Mouse (Mus musculus): ENCODE measurements around the gene Gid8. TPM values are rescaled to one million over a fixed set of nuclear protein-coding genes. Genes with fewer than 3 reads are reported as not detected.

The Gid8 gene
- total and polyA plus RNA-seq, 3 experiments = 15.6 to 44.1 (median 32.1) TPM

- H3K9me3 ChIP-seq (replicated peaks; ENCODE audit: low read length) = no peaks in the 10 kb centered on the region
- H3K4me2 ChIP-seq (ENCODE audit: insufficient read depth, low read depth, poor library complexity, severe bottlenecking) = no peak overlapping the region
- H3K4me3 ChIP-seq (replicated peaks in 1 of 3; ENCODE audit: low read depth in 2 of 3, low read length in 2 of 3, poor library complexity in 1 of 3) = no peak overlapping the region
- H3K4me1 ChIP-seq (ENCODE audit: control insufficient read depth in 1 of 2, insufficient read depth in 2 of 2) = peaks cover 14 to 71% of the 10 kb centered on the region in 2 experiments
- H3K79me2 ChIP-seq (replicated peaks; ENCODE audit: control insufficient read depth, extremely low read depth, insufficient read depth, poor library complexity, severe bottlenecking) = peaks cover 91% of the 10 kb centered on the region
- in situ Hi-C loops (cut with MboI; ENCODE audit: low pct_ligation_motif_present, low pct_unique_long_range_greater_than_20kb, low sequenced_read_pairs) = loop anchor here (25.0 kb wide), 1 partner anchor 658 kb away; the partner anchor contains the start of genes Arfrp1 and Zgpat
- no peak for DNase-seq (ENCODE audit: extremely low read depth)
- H3K27me3 ChIP-seq (replicated peaks) = no peaks in the 10 kb centered on the region
- peaks cover 0 to 22% of the 10 kb centered on the region in 2 experiments for H3K36me3 ChIP-seq (replicated peaks in 1 of 2; ENCODE audit: control insufficient read depth in 1 of 2, insufficient read depth in 1 of 2, low read length in 1 of 2)
- dilution Hi-C loops (cut with MboI; ENCODE audit: extremely low pct_ligation_motif_present, extremely low pct_unique_long_range_greater_than_20kb, low sequenced_read_pairs) = no loop called here
- no peak overlapping the region for H3K27ac ChIP-seq (ENCODE audit: insufficient read depth, low read depth)
- no peak for TF ChIP-seq NELFE (IDR thresholded peaks at IDR 0.05; ENCODE audit: low read depth, low read length)
- TF ChIP-seq IRF4 (IDR thresholded peaks at IDR 0.05; ENCODE audit: low read depth, low read length) = 0 out of 2 replicates have a peak, but pooled peaks have one; percentile 22
- TF ChIP-seq EP300 (IDR thresholded peaks at IDR 0.05; ENCODE audit: low read length) = no peak
- no peak for TF ChIP-seq CHD1 (IDR thresholded peaks at IDR 0.05; ENCODE audit: low read depth, low read length)
- H3K9ac ChIP-seq (ENCODE audit: insufficient read depth, low read depth) = no peak overlapping the region
These were observed 6.1 kb upstream of the Gid8 start for GRCm38 (mm10) chr2:180703645-180704359.

- dilution Hi-C loops (cut with MboI; ENCODE audit: extremely low pct_ligation_motif_present, extremely low pct_unique_long_range_greater_than_20kb, low sequenced_read_pairs) = no loop called here
- no peak overlapping the region for H3K4me3 ChIP-seq (replicated peaks in 1 of 3; ENCODE audit: low read depth in 2 of 3, low read length in 2 of 3, poor library complexity in 1 of 3)
- peaks cover 91% of the 10 kb centered on the region for H3K79me2 ChIP-seq (replicated peaks; ENCODE audit: control insufficient read depth, extremely low read depth, insufficient read depth, poor library complexity, severe bottlenecking)
- no peak overlapping the region for H3K9ac ChIP-seq (ENCODE audit: insufficient read depth, low read depth)
- H3K27ac ChIP-seq (ENCODE audit: insufficient read depth, low read depth) = peak overlapping the region; percentile 50
- no peak for DNase-seq (ENCODE audit: extremely low read depth)
- no peaks in the 10 kb centered on the region for H3K27me3 ChIP-seq (replicated peaks)
- H3K4me2 ChIP-seq (ENCODE audit: insufficient read depth, low read depth, poor library complexity, severe bottlenecking) = no peak overlapping the region
- peaks cover 0 to 22% of the 10 kb centered on the region in 2 experiments for H3K36me3 ChIP-seq (replicated peaks in 1 of 2; ENCODE audit: control insufficient read depth in 1 of 2, insufficient read depth in 1 of 2, low read length in 1 of 2)
- in situ Hi-C loops (cut with MboI; ENCODE audit: low pct_ligation_motif_present, low pct_unique_long_range_greater_than_20kb, low sequenced_read_pairs) = loop anchor here (25.0 kb wide), 1 partner anchor 658 kb away; the partner anchor contains the start of genes Arfrp1 and Zgpat
- H3K4me1 ChIP-seq (ENCODE audit: control insufficient read depth in 1 of 2, insufficient read depth in 2 of 2) = peaks cover 12 to 64% of the 10 kb centered on the region in 2 experiments
- TF ChIP-seq IRF4 (IDR thresholded peaks at IDR 0.05; ENCODE audit: low read depth, low read length) (no peak), POLR2A (IDR thresholded peaks at IDR 0.05; ENCODE audit: low read depth, low read length) (no peak)
- no peaks in the 10 kb centered on the region for H3K9me3 ChIP-seq (replicated peaks; ENCODE audit: low read length)
These were observed 5.3 kb upstream of the Gid8 start for GRCm38 (mm10) chr2:180704591-180704990.

GRCm38 (mm10) chr2:180705066-180705465, 4.9 kb upstream of the Gid8 start:
- H3K9me3 ChIP-seq (replicated peaks; ENCODE audit: low read length) = no peaks in the 10 kb centered on the region
- no peak overlapping the region for H3K4me2 ChIP-seq (ENCODE audit: insufficient read depth, low read depth, poor library complexity, severe bottlenecking)
- peak overlapping the region; percentile 50 for H3K27ac ChIP-seq (ENCODE audit: insufficient read depth, low read depth)
- H3K79me2 ChIP-seq (replicated peaks; ENCODE audit: control insufficient read depth, extremely low read depth, insufficient read depth, poor library complexity, severe bottlenecking) = peaks cover 86% of the 10 kb centered on the region
- dilution Hi-C loops (cut with MboI; ENCODE audit: extremely low pct_ligation_motif_present, extremely low pct_unique_long_range_greater_than_20kb, low sequenced_read_pairs) (no loop called here), in situ Hi-C loops (cut with MboI; ENCODE audit: low pct_ligation_motif_present, low pct_unique_long_range_greater_than_20kb, low sequenced_read_pairs) (loop anchor here (25.0 kb wide), 1 partner anchor 657 kb away; the partner anchor contains the start of genes Arfrp1 and Zgpat)
- no peaks in the 10 kb centered on the region for H3K27me3 ChIP-seq (replicated peaks)
- no peak for DNase-seq (ENCODE audit: extremely low read depth)
- H3K4me3 ChIP-seq (replicated peaks in 1 of 3; ENCODE audit: low read depth in 2 of 3, low read length in 2 of 3, poor library complexity in 1 of 3) = no peak overlapping the region
- TF ChIP-seq PAX5 (IDR thresholded peaks at IDR 0.05; ENCODE audit: low read length) = no peak
- no peak for TF ChIP-seq MAX (IDR thresholded peaks at IDR 0.05; ENCODE audit: low read length)
- TF ChIP-seq ELF1 (IDR thresholded peaks at IDR 0.05; ENCODE audit: low read depth, low read length) = no peak
- TF ChIP-seq GABPA (IDR thresholded peaks at IDR 0.05; ENCODE audit: insufficient replicate concordance, low read depth, low read length) = no peak
- TF ChIP-seq KAT2A (IDR thresholded peaks at IDR 0.05; ENCODE audit: insufficient replicate concordance, low read length) = no peak
- TF ChIP-seq SMC3 (IDR thresholded peaks at IDR 0.05; ENCODE audit: low read depth, low read length) = no peak
- no peak for TF ChIP-seq POLR2A (IDR thresholded peaks at IDR 0.05; ENCODE audit: low read depth, low read length)
- no peak for TF ChIP-seq NRF1 (IDR thresholded peaks at IDR 0.05; ENCODE audit: low read depth, low read length)
- TF ChIP-seq ZMIZ1 (IDR thresholded peaks at IDR 0.05; ENCODE audit: low read depth, low read length) = no peak
- TF ChIP-seq TCF12 (IDR thresholded peaks at IDR 0.05; ENCODE audit: low read depth, low read length) = no peak
- TF ChIP-seq ZKSCAN1 (IDR thresholded peaks at IDR 0.05; ENCODE audit: borderline replicate concordance, low read depth, low read length) = no peak
- TF ChIP-seq MAZ (IDR thresholded peaks at IDR 0.05; ENCODE audit: low read depth, low read length) = no peak
- no peak overlapping the region for H3K9ac ChIP-seq (ENCODE audit: insufficient read depth, low read depth)
- peaks cover 12 to 59% of the 10 kb centered on the region in 2 experiments for H3K4me1 ChIP-seq (ENCODE audit: control insufficient read depth in 1 of 2, insufficient read depth in 2 of 2)
- H3K36me3 ChIP-seq (replicated peaks in 1 of 2; ENCODE audit: control insufficient read depth in 1 of 2, insufficient read depth in 1 of 2, low read length in 1 of 2) = peaks cover 0 to 22% of the 10 kb centered on the region in 2 experiments

Measured in CH12.LX (cell line).